Mouse (Mus musculus) hindbrain, embryonic 10.5 days (tissue): ENCODE data around the gene Rnf185. TPM values are rescaled to one million over a fixed set of nuclear protein-coding genes. Genes with fewer than 3 reads are reported as not detected.
A peak's percentile ranks its signal among the peaks of the same experiment; 100 is the strongest.

ENCODE experiments used
- DNase-seq: peaks from one replicate; pipeline ENCODE4 v3.0.0-alpha.2; 2017; ENCODE audit warnings: low spot score
- H3K27ac ChIP-seq: fragments of 300-500 bp; sonication (generic); 2 replicates; pipeline ENCODE4 v1.5.1; 2016; ENCODE audit warnings: mild to moderate bottlenecking, moderate library complexity
- H3K27me3 ChIP-seq: fragments of 300-500 bp; sonication (generic); 2 replicates; pipeline ENCODE4 v1.6.1; 2016; ENCODE audit warnings: mild to moderate bottlenecking; ENCODE audit not compliant: poor library complexity, insufficient read depth, severe bottlenecking
- H3K36me3 ChIP-seq: fragments of 300-500 bp; sonication (generic); 2 replicates; pipeline ENCODE4 v1.6.1; 2016; ENCODE audit warnings: mild to moderate bottlenecking, moderate library complexity
- H3K4me1 ChIP-seq: fragments of 300-500 bp; sonication (generic); replicated peaks from 2 replicates; pipeline ENCODE4 v1.6.1; 2016; ENCODE audit warnings: mild to moderate bottlenecking
- H3K4me3 ChIP-seq: fragments of 300-500 bp; sonication (generic); 2 replicates; pipeline ENCODE4 v1.5.1; 2016; ENCODE audit warnings: mild to moderate bottlenecking, moderate library complexity
- H3K9me3 ChIP-seq: fragments of 300-500 bp; sonication (generic); 2 replicates; pipeline ENCODE4 v1.6.1; 2016; ENCODE audit warnings: mild to moderate bottlenecking, moderate library complexity
- WGBS: fragments of 180-500 bp; shearing (Covaris S2); methylation state at CpG from one replicate; pipeline ENCODE4 v1.1.7; 2016; 5-methylcytosine and 5-hydroxymethylcytosine counted together
- polyA plus RNA-seq: library from polyadenylated mRNA; unstranded; fragments of >200 nt; fragmentation: Nextera tagmentation; extraction: Ambion mirVana; gene quantifications from 2 replicates; pipeline ENCODE4 v1.2.1, GENCODE M21; 2016

The Rnf185 gene
- polyA plus RNA-seq, 1 experiment from 2014 or later: 42.1 TPM

- 88% methylated on average over 1 of the region's 1 CpGs for WGBS
- no peak overlapping the region for H3K4me3 ChIP-seq
- no peak overlapping the region for H3K27ac ChIP-seq
- H3K4me1 ChIP-seq: no peaks in the 10 kb centered on the region
- H3K27me3 ChIP-seq: no peaks in the 10 kb centered on the region
- no peak for DNase-seq
- H3K9me3 ChIP-seq: no peaks in the 10 kb centered on the region
- no peaks in the 10 kb centered on the region for H3K36me3 ChIP-seq
These were observed 14.5 kb downstream of the Rnf185 start for GRCm38 (mm10) chr11:3437621-3438020.

GRCm38 (mm10) chr11:3433809-3434208, 18.4 kb downstream of the Rnf185 start:
- H3K9me3 ChIP-seq: no peaks in the 10 kb centered on the region
- no peak overlapping the region for H3K4me3 ChIP-seq
- WGBS: 87% methylated on average over 4 of the region's 4 CpGs
- DNase-seq: no peak
- H3K36me3 ChIP-seq: peaks cover 4% of the 10 kb centered on the region
- H3K27ac ChIP-seq: no peak overlapping the region
- no peaks in the 10 kb centered on the region for H3K4me1 ChIP-seq
- no peaks in the 10 kb centered on the region for H3K27me3 ChIP-seq

GRCm38 (mm10) chr11:3431976-3432603, 20.1 kb downstream of the Rnf185 start:
- no peak overlapping the region for H3K4me3 ChIP-seq
- DNase-seq: no peak
- H3K27ac ChIP-seq: no peak overlapping the region
- H3K9me3 ChIP-seq: no peaks in the 10 kb centered on the region
- H3K27me3 ChIP-seq: no peaks in the 10 kb centered on the region
- H3K36me3 ChIP-seq: peaks cover 4% of the 10 kb centered on the region
- no peaks in the 10 kb centered on the region for H3K4me1 ChIP-seq
- WGBS: 93% methylated on average over 6 of the region's 6 CpGs

GRCm38 (mm10) chr11:3431515-3431914, 20.6 kb downstream of the Rnf185 start:
- no peak for DNase-seq
- Histone ChIP-seq H3K4me1 (no peaks in the 10 kb centered on the region), H3K9me3 (no peaks in the 10 kb centered on the region), H3K27ac (no peak overlapping the region), H3K27me3 (no peaks in the 10 kb centered on the region), H3K4me3 (no peak overlapping the region), H3K36me3 (peaks cover 5% of the 10 kb centered on the region)
- WGBS: 90% methylated on average over 3 of the region's 3 CpGs

GRCm38 (mm10) chr11:3428632-3429031, 23.5 kb downstream of the Rnf185 start:
- 90% methylated on average over 7 of the region's 7 CpGs for WGBS
- Histone ChIP-seq H3K36me3 (peaks cover 32% of the 10 kb centered on the region), H3K27ac (no peak overlapping the region), H3K4me3 (no peak overlapping the region), H3K4me1 (no peaks in the 10 kb centered on the region), H3K9me3 (peaks cover 5% of the 10 kb centered on the region; the same call in 1 of the 2 replicates), H3K27me3 (no peaks in the 10 kb centered on the region)
- no peak for DNase-seq

- peaks cover 41% of the 10 kb centered on the region for H3K36me3 ChIP-seq
- H3K4me3 ChIP-seq: no peak overlapping the region
- WGBS: 87% methylated on average over 3 of the region's 3 CpGs
- peaks cover 8% of the 10 kb centered on the region; the same call in 1 of the 2 replicates for H3K9me3 ChIP-seq
- DNase-seq: no peak
- H3K4me1 ChIP-seq: no peaks in the 10 kb centered on the region
- no peaks in the 10 kb centered on the region for H3K27me3 ChIP-seq
- H3K27ac ChIP-seq: no peak overlapping the region
These were observed 24.4 kb downstream of the Rnf185 start for GRCm38 (mm10) chr11:3427697-3428230.

- Histone ChIP-seq H3K4me1 (no peaks in the 10 kb centered on the region), H3K27me3 (no peaks in the 10 kb centered on the region), H3K4me3 (no peak overlapping the region), H3K36me3 (peaks cover 64% of the 10 kb centered on the region), H3K9me3 (peaks cover 8% of the 10 kb centered on the region; the same call in 1 of the 2 replicates), H3K27ac (no peak overlapping the region)
- DNase-seq: no peak
- WGBS: 88% methylated on average over 4 of the region's 4 CpGs
These were observed 29.9 kb downstream of the Rnf185 start for GRCm38 (mm10) chr11:3422242-3422641.

GRCm38 (mm10) chr11:3418741-3419140, 33.4 kb downstream of the Rnf185 start:
- H3K36me3 ChIP-seq: peaks cover 71% of the 10 kb centered on the region
- no peaks in the 10 kb centered on the region for H3K4me1 ChIP-seq
- H3K27ac ChIP-seq: no peak overlapping the region
- 85% methylated on average over 4 of the region's 4 CpGs for WGBS
- H3K27me3 ChIP-seq: no peaks in the 10 kb centered on the region
- DNase-seq: no peak
- peaks cover 3% of the 10 kb centered on the region; the same call in 1 of the 2 replicates for H3K9me3 ChIP-seq
- no peak overlapping the region for H3K4me3 ChIP-seq

- Histone ChIP-seq H3K4me3 (no peak overlapping the region), H3K9me3 (no peaks in the 10 kb centered on the region), H3K4me1 (no peaks in the 10 kb centered on the region), H3K27me3 (no peaks in the 10 kb centered on the region), H3K27ac (no peak overlapping the region), H3K36me3 (peaks cover 63% of the 10 kb centered on the region)
- DNase-seq: no peak
- WGBS: 74% methylated on average over 6 of the region's 6 CpGs
These were observed 34.4 kb downstream of the Rnf185 start for GRCm38 (mm10) chr11:3417795-3418194.

- Histone ChIP-seq H3K27me3 (no peaks in the 10 kb centered on the region), H3K27ac (no peak overlapping the region), H3K36me3 (peaks cover 62% of the 10 kb centered on the region), H3K4me3 (no peak overlapping the region), H3K9me3 (no peaks in the 10 kb centered on the region), H3K4me1 (no peaks in the 10 kb centered on the region)
- 92% methylated on average over 3 of the region's 3 CpGs for WGBS
- DNase-seq: no peak
These were observed 35.8 kb downstream of the Rnf185 start for GRCm38 (mm10) chr11:3416399-3416798.

DNA sequence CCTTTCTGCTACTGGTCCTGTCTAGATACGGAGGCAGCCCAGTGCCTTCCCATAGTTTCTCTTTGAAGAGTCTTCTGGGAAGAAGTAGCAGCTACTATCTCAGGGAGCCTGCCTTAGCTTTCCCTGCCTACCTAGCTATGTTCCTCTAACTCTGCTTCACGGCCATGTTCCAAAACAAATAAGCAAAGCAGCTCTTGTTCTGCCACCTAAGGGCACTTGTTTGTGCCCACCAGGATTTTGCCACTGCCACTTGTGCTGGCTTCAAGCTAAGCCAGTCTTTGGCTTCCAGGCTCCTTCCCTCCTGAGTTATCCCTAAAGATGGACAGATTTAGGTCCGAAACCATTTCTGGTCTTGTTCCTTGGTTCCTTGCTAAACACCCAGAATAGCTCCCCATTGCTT, 40.1 kb downstream of the Rnf185 start:
- 84% methylated on average over 3 of the region's 3 CpGs for WGBS
- Histone ChIP-seq H3K36me3 (peaks cover 33% of the 10 kb centered on the region), H3K9me3 (no peaks in the 10 kb centered on the region), H3K4me3 (no peak overlapping the region), H3K27me3 (no peaks in the 10 kb centered on the region), H3K4me1 (peaks cover 12% of the 10 kb centered on the region), H3K27ac (no peak overlapping the region)
- no peak for DNase-seq

DNA sequence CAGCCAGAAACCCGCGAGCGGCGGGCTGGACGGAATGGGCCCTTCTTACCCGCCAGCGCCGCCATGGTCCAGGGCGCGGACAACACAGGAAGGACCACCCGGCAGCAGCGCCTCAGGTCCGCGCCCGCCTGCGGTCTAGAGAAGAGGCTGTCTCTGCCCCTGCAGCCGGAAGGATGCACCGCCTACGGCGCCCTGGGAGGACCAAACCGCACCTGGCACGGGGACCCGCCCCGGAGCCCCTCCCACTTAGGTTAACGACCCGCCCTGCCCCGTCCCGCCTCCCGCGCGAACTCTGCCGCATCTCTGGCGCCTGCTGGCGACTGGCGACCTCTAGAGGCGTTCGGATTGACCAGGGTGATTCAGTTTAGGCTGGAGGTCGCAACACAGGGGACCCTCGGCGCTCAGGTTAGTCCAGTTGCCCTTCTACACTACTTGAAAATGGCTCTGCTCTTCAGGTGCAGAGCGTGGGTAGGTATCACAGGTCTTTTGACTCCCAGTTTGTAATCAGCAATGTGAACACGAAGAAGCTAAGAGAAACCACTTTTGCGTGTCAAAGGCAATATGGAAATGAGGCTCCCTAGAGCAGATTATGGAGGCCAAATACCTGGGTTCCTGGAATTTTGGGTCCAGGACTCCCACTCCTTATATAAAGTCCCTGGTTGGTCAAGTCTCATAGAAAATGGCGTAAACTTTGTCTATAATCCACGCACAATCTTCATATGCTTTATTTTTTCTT, 43.0 kb downstream of the Rnf185 start, which contains the start of gene Limk2:
Gene Limk2, minus strand, starts transcription at position 193 of the 736 bp plus-strand sequence.
- DNase-seq: peak; percentile 93
- Histone ChIP-seq H3K27ac (peak within 1 kb of the TSS; percentile 90), H3K9me3 (no peaks in the 10 kb centered on the region), H3K27me3 (no peaks in the 10 kb centered on the region), H3K4me1 (peaks cover 12% of the 10 kb centered on the region), H3K4me3 (peak within 1 kb of the TSS; percentile 79), H3K36me3 (peaks cover 6% of the 10 kb centered on the region)
- WGBS: 3% methylated on average over 45 of the region's 45 CpGs
